Mouse (Mus musculus) cerebral cortex, adult 2 months (tissue): ENCODE results near the gene Bex6.

ENCODE experiments used
- WGBS: fragments of 180-500 bp; shearing (Covaris S2); methylation state at CpG from one replicate; pipeline ENCODE4 v1.1.7; 2018; 5-methylcytosine and 5-hydroxymethylcytosine counted together

The Bex6 gene

DNA sequence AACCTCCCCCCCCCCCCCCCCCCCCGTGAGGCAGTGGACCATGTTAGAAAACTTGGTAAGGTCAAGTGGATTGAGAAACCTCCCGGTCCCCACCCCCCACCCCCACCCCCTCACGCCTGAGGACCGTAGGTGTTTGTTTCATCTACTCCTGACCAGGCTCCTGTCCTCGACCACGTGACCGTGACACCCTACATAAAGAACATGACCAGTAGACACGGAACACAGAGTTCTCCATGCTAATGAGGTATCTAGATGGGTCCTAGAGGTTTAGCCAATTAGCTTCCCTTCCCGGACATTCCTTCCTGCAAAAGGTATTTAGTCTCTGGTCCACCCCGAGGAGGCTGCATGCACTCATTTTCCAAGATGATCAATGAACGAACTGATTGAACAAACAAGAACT lies 6.2 kb upstream of the Bex6 start:
- 79% methylated on average over 11 of the region's 11 CpGs for WGBS

DNA sequence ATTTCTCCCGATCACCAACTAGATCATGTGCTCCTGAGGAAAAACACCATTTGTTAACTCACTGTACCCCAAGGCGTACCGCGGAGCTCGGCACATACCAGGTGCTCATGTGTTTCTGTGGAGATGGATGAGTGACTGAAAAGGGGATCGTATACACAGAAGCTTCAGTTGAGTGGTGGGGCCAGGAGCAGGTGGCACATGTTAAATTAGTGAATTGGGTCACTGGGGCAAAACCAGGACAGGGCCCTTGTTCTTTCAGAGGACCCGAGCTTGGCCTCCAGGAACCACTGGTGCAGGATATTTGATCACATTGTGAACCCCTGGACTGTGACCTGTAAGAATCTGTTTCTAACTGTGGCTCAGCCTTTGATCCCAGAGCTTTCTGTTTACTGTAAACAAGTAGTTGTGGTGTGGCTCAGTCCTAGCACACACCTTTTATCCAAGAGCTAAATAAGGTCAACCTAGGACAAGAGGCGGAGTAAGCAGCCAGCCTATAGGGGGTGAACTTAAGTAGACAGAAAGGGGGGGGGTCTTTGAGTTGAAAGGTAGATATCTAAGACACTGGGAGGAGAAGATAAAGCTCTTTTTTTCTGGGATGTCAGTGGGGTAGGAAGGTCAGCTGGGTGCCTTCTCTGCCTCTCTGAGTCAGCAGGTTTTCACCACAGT lies 5.2 kb upstream of the Bex6 start:
- WGBS: 91% methylated on average over 8 of the region's 8 CpGs

DNA sequence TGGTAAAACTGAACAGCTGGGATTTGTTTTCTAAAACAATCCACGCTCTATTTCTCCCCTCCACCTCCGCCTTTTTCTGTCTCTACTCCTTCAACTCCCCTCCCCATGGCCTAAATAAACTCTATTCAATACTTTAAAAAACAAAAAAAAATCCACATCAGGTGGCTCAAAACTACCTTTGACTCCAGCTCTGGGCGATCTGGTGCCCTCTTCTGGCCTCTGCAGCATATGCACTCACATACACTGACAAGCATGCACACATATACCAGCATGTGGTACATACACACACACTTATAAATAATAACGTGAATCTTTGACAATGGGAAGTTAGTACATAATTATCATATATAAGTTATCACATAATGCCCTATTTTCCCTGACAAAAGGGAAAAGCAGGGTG lies 4.6 kb upstream of the Bex6 start:
- WGBS: 87% methylated on average over 4 of the region's 4 CpGs

DNA sequence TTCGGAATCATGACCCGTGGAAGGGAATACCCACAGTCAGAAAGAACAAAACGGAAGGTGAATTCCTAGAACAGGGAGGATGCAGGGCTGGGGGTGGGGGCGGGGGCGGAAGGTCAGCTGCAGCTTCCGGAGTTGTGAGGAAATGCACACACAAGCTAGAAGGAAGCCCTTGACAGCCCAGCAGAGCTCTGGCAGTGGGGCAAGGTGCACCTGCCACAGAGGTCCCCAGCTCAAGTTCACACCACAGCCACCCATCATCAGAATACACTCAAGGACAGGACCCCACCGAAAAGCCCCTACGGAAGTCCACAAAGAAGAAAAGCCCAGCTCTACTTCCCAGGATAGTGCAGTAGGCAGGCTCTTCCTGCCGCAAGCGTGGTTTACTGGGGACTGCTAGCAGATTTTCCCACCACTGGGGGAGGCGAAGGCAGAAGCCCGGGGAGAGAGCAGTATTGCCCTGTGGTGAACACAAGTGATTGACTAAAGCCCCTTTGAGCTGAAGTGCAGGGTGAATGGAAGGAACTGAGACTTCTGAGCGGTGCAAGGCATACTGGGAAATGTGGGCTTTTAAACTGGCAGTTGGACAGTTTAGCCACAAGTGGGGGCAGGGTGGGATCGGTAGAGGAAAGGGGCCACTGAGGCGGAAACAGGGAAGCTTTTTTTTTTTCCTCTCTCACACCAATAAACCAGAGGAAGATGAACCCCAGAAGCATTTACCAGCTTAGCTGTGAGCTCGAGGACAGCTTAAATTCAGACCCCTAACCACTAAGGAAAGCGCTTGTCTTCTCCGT lies 2.5 kb upstream of the Bex6 start:
- WGBS: 52% methylated on average over 18 of the region's 18 CpGs

DNA sequence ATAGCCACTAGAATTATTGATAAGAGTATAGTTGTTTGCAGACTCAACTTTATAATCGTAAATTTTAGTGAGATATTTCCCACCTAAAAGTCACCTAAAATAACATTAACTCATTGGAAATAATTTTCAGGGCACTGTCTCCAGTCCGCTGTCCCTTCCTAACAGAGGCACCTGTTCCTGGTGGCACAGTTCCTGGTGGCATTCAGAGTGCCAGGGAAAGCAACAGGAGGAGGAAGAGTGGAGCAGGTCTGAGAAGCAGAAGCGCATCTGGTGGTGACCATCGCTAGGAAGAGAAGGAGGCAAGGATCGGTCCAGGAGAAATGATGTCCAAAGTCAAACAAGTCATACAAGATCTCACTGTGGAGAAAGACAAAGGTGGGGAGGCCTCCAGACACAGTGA lies 6.4 kb downstream of the Bex6 start:
- WGBS: 99% methylated on average over 5 of the region's 5 CpGs

DNA sequence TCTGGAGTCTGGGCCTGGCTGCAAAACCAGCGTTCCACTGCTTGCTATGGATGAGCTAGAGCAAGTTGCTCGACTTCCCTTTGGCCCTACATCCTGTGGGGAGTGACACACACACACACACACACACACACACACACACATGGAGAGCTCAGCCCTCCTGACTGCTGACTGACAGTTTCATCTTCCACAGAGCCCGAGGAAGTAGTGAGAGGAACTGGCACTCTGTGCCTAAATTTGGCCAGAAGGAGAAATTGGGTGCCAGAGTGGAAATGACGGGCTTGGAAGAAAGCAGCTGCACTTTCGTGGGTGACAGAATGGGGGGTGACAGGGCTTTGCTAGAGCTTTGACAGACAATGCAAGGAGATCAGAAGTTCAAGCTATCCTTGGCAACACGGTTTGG lies 9.5 kb downstream of the Bex6 start:
- WGBS: 28% methylated on average over 6 of the region's 6 CpGs

DNA sequence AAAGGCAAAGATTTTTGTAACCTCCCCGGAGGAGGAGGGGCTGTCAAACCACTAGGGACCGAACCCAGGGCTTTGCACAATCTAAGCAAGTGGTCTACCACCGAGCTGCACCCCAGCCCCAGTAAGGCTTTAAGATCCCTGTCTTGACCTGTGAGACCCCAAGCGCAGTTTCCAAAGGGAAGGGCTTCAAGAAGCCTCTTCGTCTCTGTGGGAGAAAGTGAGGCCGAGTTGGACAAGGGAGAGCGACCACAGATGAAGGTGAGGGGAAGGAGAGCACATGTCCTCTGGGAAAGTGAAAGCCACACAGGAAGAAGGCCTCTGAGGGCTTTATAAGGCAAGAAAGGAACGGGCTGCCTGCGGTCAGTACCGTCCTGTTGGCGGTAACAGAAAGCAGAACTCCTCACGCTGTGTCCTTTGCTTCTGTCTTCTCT lies 10.4 kb downstream of the Bex6 start:
- WGBS: 61% methylated on average over 12 of the region's 12 CpGs

DNA sequence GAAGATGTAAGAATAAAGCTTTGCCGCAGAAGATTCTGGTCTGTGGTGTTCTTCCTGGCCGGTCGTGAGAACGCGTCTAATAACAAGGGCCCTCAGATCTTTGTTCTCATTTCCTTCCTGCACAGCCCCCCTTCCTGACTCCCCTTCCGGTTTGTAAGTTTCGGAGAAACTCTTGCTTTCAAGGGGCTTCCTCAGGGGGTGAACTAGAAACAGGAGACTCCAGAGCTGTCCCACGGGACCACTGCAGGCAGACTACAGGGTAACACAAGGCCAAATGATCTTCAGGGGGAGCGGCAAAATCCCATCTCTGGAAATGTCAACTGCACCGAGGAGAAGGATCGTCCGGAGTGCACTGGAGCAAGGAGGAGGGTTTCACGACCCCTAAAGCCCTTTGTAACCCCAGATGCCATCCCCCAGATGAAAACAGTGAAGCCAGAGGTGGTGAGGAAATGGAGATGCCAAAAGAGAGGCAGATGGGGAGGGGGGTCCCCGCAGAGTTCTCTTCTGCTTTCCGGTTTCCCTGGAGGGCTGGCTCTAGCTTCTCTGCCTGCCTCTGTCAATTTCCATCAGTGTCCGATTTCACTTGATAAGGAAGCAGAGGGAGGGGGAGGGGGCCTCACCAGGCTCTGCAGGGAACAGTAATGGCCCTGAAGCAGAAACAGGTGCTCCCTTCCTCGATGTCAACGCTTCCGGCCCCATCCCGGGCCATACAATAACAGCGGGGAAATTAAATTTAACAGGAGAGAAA lies 20.8 kb downstream of the Bex6 start:
- 57% methylated on average over 21 of the region's 21 CpGs for WGBS

DNA sequence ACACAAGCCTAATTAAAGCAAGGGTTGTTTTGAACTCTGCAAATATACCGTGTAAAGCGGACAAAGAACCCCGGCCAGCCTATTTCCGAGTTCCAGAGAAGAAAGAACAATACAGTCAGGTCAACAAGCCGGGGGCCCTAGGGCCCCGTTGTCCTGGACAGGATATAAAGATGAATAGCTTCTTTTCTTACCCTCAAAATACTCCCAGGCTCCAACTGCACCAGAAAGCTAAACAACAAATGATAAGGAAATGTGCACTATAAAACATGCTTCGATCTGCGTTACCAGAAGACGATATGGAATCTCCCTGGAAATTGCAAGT lies 21.3 kb downstream of the Bex6 start:
- 43% methylated on average over 9 of the region's 9 CpGs for WGBS

DNA sequence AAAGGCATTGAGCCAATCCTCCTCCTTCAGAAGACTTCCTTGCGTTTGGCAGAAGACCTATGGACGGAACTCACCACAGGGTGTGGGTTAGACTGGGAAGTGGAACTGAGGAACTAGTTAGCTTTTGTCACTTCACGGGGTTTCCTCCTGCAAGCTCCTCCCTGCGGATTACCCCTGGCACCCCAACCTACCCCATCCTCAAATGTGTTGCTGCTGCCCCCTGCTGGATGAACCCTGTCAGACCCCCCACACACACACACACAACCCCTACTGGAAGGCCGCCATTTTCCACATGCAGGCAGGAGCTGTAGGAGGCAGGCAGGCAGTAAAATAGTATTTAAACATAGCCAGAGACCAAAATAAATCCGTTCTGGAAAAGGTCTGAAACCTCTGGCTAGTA lies 23.1 kb downstream of the Bex6 start:
- 67% methylated on average over 6 of the region's 6 CpGs for WGBS

DNA sequence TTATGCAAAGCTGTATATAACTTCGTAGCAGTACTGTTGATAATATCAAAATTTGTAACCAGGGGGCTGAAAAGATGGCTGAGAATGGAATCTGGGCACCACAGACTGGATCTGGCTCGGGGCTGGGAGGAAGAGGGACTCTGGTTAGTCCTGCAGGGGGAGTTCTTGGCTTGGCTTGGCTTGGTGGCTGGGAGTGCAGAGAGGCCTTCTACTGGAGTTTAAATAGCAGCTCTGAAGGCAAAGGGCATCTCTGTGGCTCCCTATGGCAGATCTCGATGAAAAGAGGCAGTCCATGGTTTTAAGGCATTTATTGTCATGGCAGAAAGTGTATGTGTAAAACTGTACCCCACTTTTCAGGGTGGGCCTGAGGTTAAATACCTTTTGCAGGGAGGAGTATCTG lies 25.3 kb downstream of the Bex6 start:
- 71% methylated on average over 3 of the region's 3 CpGs for WGBS

DNA sequence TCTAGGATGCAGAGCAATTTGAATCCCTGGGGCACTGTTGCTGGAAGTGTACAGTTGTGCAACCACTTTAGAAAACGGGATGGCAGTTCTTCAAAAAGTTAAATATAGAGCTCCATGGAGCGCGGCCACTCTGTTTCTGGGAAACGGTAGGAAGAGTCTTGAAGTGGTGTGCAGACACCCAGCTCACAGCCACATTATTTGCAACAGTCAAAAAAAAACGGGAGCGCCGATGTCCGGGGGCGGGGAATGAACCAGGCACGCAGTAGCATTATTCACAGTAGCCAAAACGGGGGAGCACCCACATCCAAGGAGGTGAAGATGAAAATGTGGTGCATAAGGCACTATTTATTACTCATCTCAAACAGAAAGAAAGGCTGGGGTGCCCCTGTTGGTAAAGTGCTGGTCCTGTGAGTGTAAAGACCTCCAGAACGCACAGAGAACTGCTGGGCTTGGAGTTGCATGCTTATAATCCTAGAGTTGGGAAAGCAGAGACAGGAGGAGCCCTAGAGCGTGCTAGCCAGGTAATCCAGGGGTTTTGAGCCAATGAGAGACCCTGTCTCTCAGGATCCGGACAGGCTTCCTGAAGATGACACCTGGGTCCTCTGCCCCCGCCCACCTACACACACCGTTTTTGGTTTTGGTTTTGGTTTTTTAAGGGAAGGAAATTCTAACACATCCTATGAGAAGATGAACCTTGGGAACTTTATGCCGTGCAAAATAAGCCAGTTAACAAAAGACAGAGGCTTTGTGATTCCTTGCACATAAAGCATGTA lies 35.4 kb downstream of the Bex6 start:
- 51% methylated on average over 17 of the region's 17 CpGs for WGBS

DNA sequence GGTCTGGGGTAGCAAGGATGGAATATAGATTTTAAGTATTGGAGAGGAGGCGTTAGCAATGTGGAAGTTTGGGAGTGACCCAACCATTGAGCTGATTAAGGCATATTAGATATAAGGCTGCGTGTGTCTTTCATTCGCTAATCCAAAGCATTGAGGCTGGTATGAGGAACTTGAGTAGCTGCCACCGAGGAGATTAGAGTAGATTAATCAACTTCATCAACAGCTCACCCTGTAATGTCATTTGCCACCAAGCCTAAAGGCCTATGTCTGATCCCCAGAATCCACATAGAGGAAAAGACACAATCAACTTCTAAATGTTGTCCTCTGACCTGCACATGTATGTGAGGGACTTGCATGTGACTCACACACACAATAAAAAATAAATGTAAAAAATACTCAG lies 42.2 kb downstream of the Bex6 start:
- 88% methylated on average over 4 of the region's 4 CpGs for WGBS

DNA sequence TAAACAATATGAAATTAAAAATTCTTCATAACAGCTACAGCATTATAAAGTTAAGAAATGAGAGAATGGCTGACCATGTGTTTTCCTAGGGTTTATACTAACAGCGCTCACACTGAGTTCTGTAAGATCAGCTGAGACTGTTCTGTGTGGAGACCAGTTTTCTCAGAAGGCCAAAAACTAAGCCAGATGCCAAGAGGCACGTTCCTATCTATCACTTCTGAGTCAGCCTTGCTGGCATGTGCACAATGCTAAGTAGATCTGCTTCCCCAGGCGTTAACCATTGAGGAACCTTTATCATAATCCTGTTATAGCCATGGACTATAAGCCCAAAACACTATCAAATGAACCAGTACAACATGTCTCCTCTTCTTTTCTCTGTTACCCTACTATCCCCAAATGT lies 52.4 kb downstream of the Bex6 start:
- WGBS: 60% methylated on average over 3 of the region's 3 CpGs
